Mouse (Mus musculus) embryonic facial prominence, embryonic 15.5 days (tissue): ENCODE measurements at regions not wholly inside any gene's neighbourhood (a gene's known extent, or its start where the extent isn't known, plus 50 kb on each side); places are given as distances from the start of the nearest gene placed in this dataset.

ENCODE experiments used
- ATAC-seq: fragments of 200-750 bp; cut with Nextera tagmentation; 2 replicates; pipeline ENCODE4 v1.8.0; 2017; ENCODE audit warnings: low read depth, moderate TSS enrichment; ENCODE audit not compliant: insufficient number of reproducible peaks, low FRiP score, low TSS enrichment
- H3K27ac ChIP-seq: fragments of 300-500 bp; sonication (generic); replicated peaks from 2 replicates; pipeline ENCODE4 v1.5.1; 2015; ENCODE audit warnings: mild to moderate bottlenecking, inconsistent platforms
- H3K27me3 ChIP-seq: fragments of 300-500 bp; sonication (generic); 2 replicates; pipeline ENCODE4 v1.6.1; 2015; ENCODE audit warnings: inconsistent platforms
- H3K36me3 ChIP-seq: fragments of 300-500 bp; sonication (generic); 2 replicates; pipeline ENCODE4 v1.6.1; 2015; ENCODE audit warnings: mild to moderate bottlenecking, inconsistent platforms
- H3K4me1 ChIP-seq: fragments of 300-500 bp; sonication (generic); 2 replicates; pipeline ENCODE4 v1.6.1; 2015; ENCODE audit warnings: inconsistent platforms
- H3K4me2 ChIP-seq: fragments of 300-500 bp; sonication (generic); replicated peaks from 2 replicates; pipeline ENCODE4 v1.6.1; 2015; ENCODE audit warnings: mild to moderate bottlenecking, inconsistent platforms
- H3K4me3 ChIP-seq: fragments of 300-500 bp; sonication (generic); replicated peaks from 2 replicates; pipeline ENCODE4 v1.5.1; 2015; ENCODE audit warnings: mild to moderate bottlenecking, inconsistent platforms
- H3K9ac ChIP-seq: fragments of 300-500 bp; sonication (generic); 2 replicates; pipeline ENCODE4 v1.6.1; 2015; ENCODE audit warnings: inconsistent platforms
- H3K9me3 ChIP-seq: fragments of 300-500 bp; sonication (generic); replicated peaks from 2 replicates; pipeline ENCODE4 v1.6.1; 2016; ENCODE audit warnings: inconsistent platforms
- WGBS: fragments of 180-500 bp; shearing (Covaris S2); methylation state at CpG from one replicate; pipeline ENCODE4 v1.1.7; 2015; 5-methylcytosine and 5-hydroxymethylcytosine counted together

DNA sequence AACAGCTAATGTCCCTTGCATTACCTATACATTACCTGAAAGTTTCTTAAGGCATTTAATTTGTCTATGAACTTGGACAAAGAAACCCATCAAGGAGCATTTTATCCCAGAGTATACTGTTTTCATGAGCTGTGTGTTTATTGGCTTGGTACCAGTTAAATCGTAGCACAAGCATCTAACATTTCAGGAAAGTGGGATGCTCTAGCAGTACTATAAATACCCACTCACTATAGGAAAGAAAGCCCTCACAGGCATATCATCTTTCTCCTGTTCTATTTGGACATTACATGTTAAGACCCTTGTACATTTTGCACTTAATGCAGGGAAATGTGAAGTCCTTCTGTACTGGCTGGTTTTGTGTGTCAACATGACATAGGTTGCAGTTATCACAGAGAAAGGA is 163.9 kb downstream of the Ptprc start:
- 40% methylated on average over 1 of the region's 1 CpGs for WGBS
- H3K4me3 ChIP-seq = no peak overlapping the region

DNA sequence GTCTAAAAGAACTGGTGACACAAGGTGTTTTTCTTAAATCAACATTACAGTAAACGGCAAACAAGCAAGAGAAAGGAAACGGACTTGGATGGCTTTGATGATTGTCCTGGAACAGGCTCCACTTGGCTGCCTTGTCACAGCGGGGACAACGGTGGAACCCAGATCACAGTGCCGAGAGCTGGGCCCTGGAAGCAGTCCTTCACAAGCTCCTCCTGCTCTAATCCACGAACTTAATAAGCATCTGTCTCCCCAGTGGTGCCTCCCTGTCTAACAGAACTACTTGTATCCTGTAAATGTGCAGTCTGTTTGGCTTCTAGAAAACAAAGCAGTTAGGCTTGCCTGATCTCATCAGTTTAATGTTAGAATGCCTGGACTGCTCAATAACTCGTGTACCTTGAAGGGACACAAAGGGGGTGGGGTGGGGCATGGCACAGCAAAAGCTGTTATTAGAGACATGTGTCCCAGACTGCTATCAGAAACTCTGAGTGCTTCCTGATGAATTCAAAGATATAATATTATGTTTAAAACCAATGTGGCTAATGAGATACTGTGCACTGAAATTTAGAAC is 164.5 kb downstream of the Ptprc start:
- Histone ChIP-seq H3K36me3 (no peaks in the 10 kb centered on the region), H3K9ac (no peak overlapping the region), H3K4me3 (no peak overlapping the region), H3K27me3 (no peaks in the 10 kb centered on the region), H3K4me1 (peaks cover 5% of the 10 kb centered on the region; the same call in 1 of the 2 replicates), H3K9me3 (no peaks in the 10 kb centered on the region), H3K4me2 (no peak overlapping the region), H3K27ac (peak overlapping the region; percentile 17; the same call in 1 of the 2 replicates)
- ATAC-seq = no peak
- WGBS = 18% methylated on average over 7 of the region's 7 CpGs

More for the DNA sequence above, 163.9 kb downstream of the Ptprc start:
- Histone ChIP-seq H3K4me1 (peaks cover 5% of the 10 kb centered on the region; the same call in 1 of the 2 replicates), H3K9me3 (no peaks in the 10 kb centered on the region), H3K27me3 (no peaks in the 10 kb centered on the region), H3K36me3 (no peaks in the 10 kb centered on the region), H3K4me2 (no peak overlapping the region), H3K9ac (no peak overlapping the region), H3K27ac (no peak overlapping the region)
- no peak for ATAC-seq

DNA sequence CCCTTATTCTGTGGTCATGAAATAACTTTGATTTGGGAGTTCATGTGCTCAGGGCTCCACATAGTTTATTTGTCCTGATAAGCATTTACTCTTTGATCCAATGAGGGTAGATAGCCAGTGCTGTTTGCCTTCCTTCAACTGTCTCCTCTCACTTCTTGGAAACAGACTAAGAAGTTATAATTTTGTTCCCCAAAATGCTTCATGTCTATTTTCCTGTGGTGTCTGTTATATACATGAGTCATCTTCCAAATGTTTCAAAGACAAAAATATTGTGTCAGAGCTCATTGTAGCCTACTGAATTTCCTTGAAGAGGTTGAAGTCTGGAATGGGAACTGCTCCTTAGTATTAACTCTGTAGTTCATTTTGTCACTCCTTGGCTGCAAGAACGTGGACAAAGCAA is 168.7 kb downstream of the Ptprc start:
- Histone ChIP-seq H3K4me2 (no peak overlapping the region), H3K9me3 (no peaks in the 10 kb centered on the region), H3K27me3 (no peaks in the 10 kb centered on the region), H3K9ac (no peak overlapping the region), H3K36me3 (no peaks in the 10 kb centered on the region), H3K27ac (no peak overlapping the region), H3K4me1 (peaks cover 5% of the 10 kb centered on the region; the same call in 1 of the 2 replicates), H3K4me3 (no peak overlapping the region)
- 59% methylated on average over 1 of the region's 1 CpGs for WGBS
- no peak for ATAC-seq

GRCm38 (mm10) chr1:138004319-138004718 is 171.2 kb downstream of the Ptprc start:
- no peaks in the 10 kb centered on the region for H3K36me3 ChIP-seq
- H3K27me3 ChIP-seq = no peaks in the 10 kb centered on the region
- H3K9ac ChIP-seq = no peak overlapping the region
- H3K9me3 ChIP-seq = no peaks in the 10 kb centered on the region
- WGBS = 58% methylated on average over 2 of the region's 2 CpGs
- no peak overlapping the region for H3K4me2 ChIP-seq
- no peak for ATAC-seq
- H3K27ac ChIP-seq = no peak overlapping the region
- no peaks in the 10 kb centered on the region for H3K4me1 ChIP-seq
- no peak overlapping the region for H3K4me3 ChIP-seq

DNA sequence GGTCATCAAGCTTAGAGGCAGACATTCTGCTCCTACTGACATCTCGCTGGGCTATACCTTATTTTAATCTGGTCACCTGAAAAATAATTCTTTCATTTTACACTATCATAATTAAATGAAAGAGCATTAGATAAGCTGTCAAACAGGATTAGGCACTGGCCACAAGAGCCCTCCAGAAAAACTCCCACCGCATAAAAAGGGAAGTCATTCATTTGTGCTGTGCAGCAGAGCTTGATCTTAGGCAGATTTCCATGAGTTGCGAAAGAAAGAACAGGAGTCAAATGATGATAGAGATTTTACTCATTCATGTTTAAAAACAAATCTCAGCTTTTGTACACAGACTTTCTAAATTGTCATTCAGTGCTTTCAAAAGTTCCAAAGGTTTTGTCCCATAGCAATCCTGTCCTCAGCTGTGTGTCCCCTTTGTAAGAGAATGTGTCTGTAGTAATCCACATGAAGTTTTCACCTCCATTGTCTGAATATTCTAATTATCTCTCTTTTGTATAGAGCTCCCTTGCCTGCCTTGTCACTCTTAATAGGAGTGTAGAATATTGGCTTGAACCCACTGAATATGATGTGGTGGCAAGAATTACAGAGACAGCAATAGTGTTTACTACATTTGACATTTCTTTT is 176.1 kb downstream of the Ptprc start:
- Histone ChIP-seq H3K9me3 (no peaks in the 10 kb centered on the region), H3K9ac (no peak overlapping the region), H3K4me2 (no peak overlapping the region), H3K36me3 (no peaks in the 10 kb centered on the region), H3K27me3 (no peaks in the 10 kb centered on the region), H3K4me1 (no peaks in the 10 kb centered on the region), H3K27ac (no peak overlapping the region), H3K4me3 (no peak overlapping the region)
- no peak for ATAC-seq
- WGBS = 67% methylated on average over 3 of the region's 3 CpGs

DNA sequence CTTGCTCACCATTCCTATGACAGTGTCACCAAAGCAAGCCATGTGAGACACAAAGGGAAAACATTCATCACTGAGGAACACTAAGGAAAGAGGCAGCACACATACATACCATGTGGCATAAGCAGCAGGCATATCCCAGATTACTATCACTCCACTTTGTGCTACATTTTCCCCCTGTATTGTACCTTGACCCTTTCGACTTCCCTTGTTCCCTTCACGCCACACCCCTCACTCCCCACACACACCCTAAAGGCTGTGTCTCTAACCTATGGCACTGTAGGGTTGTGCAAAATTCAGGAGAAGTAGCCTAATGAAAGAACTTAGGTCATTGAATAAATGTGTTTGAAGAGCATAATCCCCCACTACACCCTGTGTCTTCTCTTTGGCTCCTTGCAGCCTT is 179.5 kb downstream of the Ptprc start:
- ATAC-seq = no peak
- Histone ChIP-seq H3K4me3 (no peak overlapping the region), H3K4me2 (no peak overlapping the region), H3K27ac (no peak overlapping the region), H3K36me3 (no peaks in the 10 kb centered on the region), H3K27me3 (no peaks in the 10 kb centered on the region), H3K9me3 (no peaks in the 10 kb centered on the region), H3K9ac (no peak overlapping the region), H3K4me1 (no peaks in the 10 kb centered on the region)
- WGBS = 87% methylated on average over 2 of the region's 2 CpGs

DNA sequence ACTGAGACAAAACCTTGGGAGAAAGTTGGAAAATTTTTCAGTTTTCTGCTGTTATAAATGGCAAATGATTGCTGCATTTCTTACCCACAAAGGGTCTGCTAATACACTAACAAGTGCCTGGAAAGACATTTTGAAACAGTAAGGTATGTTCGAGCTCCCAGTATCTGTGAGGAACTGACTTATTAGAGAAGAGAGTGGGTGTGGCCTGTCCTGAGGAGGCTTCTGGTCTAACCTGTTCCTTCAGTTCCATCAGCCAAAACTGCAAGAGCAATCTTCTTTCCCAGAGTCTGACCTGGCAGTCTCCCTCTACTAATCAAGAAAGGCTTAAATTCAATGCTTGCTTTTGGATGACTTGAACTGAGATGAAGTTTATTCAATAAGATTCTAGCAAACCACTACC is 183.6 kb downstream of the Ptprc start:
- Histone ChIP-seq H3K27ac (no peak overlapping the region), H3K4me3 (no peak overlapping the region), H3K36me3 (no peaks in the 10 kb centered on the region), H3K27me3 (no peaks in the 10 kb centered on the region), H3K9me3 (no peaks in the 10 kb centered on the region), H3K9ac (no peak overlapping the region), H3K4me2 (no peak overlapping the region), H3K4me1 (no peaks in the 10 kb centered on the region)
- no peak for ATAC-seq
- 70% methylated on average over 1 of the region's 1 CpGs for WGBS

DNA sequence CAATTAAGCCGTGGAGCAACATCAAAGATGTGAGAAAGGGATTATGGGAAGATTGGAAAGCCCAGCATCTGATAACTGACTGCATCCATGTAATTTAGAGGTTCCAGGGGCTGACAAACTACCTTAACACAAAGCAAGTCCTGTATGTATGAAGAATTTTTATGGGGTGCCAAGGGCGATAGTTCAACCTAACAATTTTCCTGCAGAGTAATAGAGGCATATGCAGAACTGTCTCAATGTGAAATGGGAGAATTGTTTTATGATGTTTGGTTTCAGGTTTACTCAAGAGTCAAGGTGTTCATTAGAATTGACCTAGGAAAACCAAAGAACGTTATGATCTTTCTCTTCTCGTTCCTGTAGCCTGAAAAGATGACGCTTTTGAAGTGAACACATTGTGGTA is 184.1 kb downstream of the Ptprc start:
- 89% methylated on average over 5 of the region's 5 CpGs for WGBS
- Histone ChIP-seq H3K36me3 (no peaks in the 10 kb centered on the region), H3K27me3 (no peaks in the 10 kb centered on the region), H3K27ac (no peak overlapping the region), H3K9ac (no peak overlapping the region), H3K4me1 (no peaks in the 10 kb centered on the region), H3K9me3 (no peaks in the 10 kb centered on the region), H3K4me2 (no peak overlapping the region), H3K4me3 (no peak overlapping the region)
- ATAC-seq = no peak

DNA sequence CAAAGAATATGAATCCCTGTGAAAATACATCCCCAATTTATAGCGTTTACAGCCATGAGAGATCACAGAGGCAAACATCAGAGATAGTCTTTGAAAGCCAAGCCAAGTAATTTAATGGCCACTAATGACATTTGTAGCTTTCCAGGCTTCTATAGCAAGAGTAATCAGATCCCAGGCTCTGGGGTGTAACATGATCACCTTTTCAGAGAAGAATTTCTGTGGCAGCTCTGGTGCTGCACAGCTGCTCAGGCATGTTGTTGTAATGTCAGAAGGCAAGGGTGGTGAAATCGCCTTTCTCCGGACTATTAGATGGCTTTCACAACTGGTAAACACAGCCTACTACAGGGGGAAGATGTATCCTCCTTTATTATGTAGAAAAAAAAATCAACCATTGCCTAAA is 202.1 kb downstream of the Ptprc start:
- H3K4me1 ChIP-seq = peaks cover 14% of the 10 kb centered on the region; the same call in 1 of the 2 replicates
- 22% methylated on average over 3 of the region's 3 CpGs for WGBS
- no peaks in the 10 kb centered on the region for H3K9me3 ChIP-seq
- H3K27me3 ChIP-seq = no peaks in the 10 kb centered on the region
- peak; percentile 67 for ATAC-seq
- H3K36me3 ChIP-seq = no peaks in the 10 kb centered on the region
- H3K27ac ChIP-seq = peak overlapping the region; percentile 66
- no peak overlapping the region for H3K9ac ChIP-seq
- H3K4me3 ChIP-seq = no peak overlapping the region
- no peak overlapping the region for H3K4me2 ChIP-seq

GRCm38 (mm10) chr1:137972620-137973350 is 202.7 kb downstream of the Ptprc start:
- H3K9me3 ChIP-seq = no peaks in the 10 kb centered on the region
- no peak overlapping the region for H3K4me2 ChIP-seq
- H3K4me1 ChIP-seq = peaks cover 14% of the 10 kb centered on the region; the same call in 1 of the 2 replicates
- ATAC-seq = peak; percentile 60; the same call in 1 of the 2 replicates
- H3K27ac ChIP-seq = peak overlapping the region; percentile 66
- 22% methylated on average over 6 of the region's 6 CpGs for WGBS
- H3K4me3 ChIP-seq = no peak overlapping the region
- H3K36me3 ChIP-seq = no peaks in the 10 kb centered on the region
- no peak overlapping the region for H3K9ac ChIP-seq
- no peaks in the 10 kb centered on the region for H3K27me3 ChIP-seq

GRCm38 (mm10) chr1:137966151-137966836 is 209.2 kb downstream of the Ptprc start:
- Histone ChIP-seq H3K4me1 (0 out of 2 replicates have a peak, but pooled peaks cover under 1% of the 10 kb centered on the region), H3K27me3 (no peaks in the 10 kb centered on the region), H3K4me2 (no peak overlapping the region), H3K9ac (no peak overlapping the region), H3K4me3 (no peak overlapping the region), H3K36me3 (peaks cover 20% of the 10 kb centered on the region), H3K9me3 (no peaks in the 10 kb centered on the region), H3K27ac (no peak overlapping the region)
- WGBS = 78% methylated on average over 16 of the region's 16 CpGs
- no peak for ATAC-seq
